Mouse (Mus musculus): ENCODE results near the gene Mgat4d. TPM values are rescaled to one million over a fixed set of nuclear protein-coding genes. Genes with fewer than 3 reads are reported as not detected.

Mgat4d gene
- total RNA-seq, 2 experiments from 2014 or later, result not detected

Other genes with a start within 250 kb of the Mgat4d start
- 1.4 and 4.2 TPM in 2 replicates for gene Tbc1d9, start 183.1 kb upstream of the Mgat4d start, total RNA-seq (2015; ENCODE audit: low replicate concordance)
- 3.1 and 8.3 TPM in 2 replicates for gene Tbc1d9, start 183.1 kb upstream of the Mgat4d start, total RNA-seq (2017; ENCODE audit: low replicate concordance)
- gene Gm10645, start 182.3 kb upstream of the Mgat4d start, total RNA-seq (2015; ENCODE audit: low replicate concordance), result not detected in 2 replicates
- not detected in 2 replicates for gene Gm10645, start 182.3 kb upstream of the Mgat4d start, total RNA-seq (2017; ENCODE audit: low replicate concordance)
- not detected in 2 replicates for gene Ucp1, start 58.1 kb upstream of the Mgat4d start, total RNA-seq (2015; ENCODE audit: low replicate concordance)
- not detected in 2 replicates for gene Ucp1, start 58.1 kb upstream of the Mgat4d start, total RNA-seq (2017; ENCODE audit: low replicate concordance)
- gene Elmod2, start 16.0 kb upstream of the Mgat4d start, total RNA-seq (2015; ENCODE audit: low replicate concordance), result 13.0 and 17.6 TPM in 2 replicates
- 17.3 and 22.1 TPM in 2 replicates for gene Elmod2, start 16.0 kb upstream of the Mgat4d start, total RNA-seq (2017; ENCODE audit: low replicate concordance)
- gene Clgn, start 41.4 kb downstream of the Mgat4d start, total RNA-seq (2015; ENCODE audit: low replicate concordance), result 5.8 and 8.0 TPM in 2 replicates
- 4.9 and 10.9 TPM in 2 replicates for gene Clgn, start 41.4 kb downstream of the Mgat4d start, total RNA-seq (2017; ENCODE audit: low replicate concordance)
- gene Scoc, start 109.9 kb downstream of the Mgat4d start, total RNA-seq (2015; ENCODE audit: low replicate concordance), result 136 and 184 TPM in 2 replicates
- gene Scoc, start 109.9 kb downstream of the Mgat4d start, total RNA-seq (2017; ENCODE audit: low replicate concordance), result 126 and 141 TPM in 2 replicates
- gene Olfr370, start 187.3 kb downstream of the Mgat4d start, total RNA-seq (2015; ENCODE audit: low replicate concordance), result not detected in 2 replicates
- not detected in 2 replicates for gene Olfr370, start 187.3 kb downstream of the Mgat4d start, total RNA-seq (2017; ENCODE audit: low replicate concordance)
- gene Ndufb7, start 218.2 kb downstream of the Mgat4d start, total RNA-seq (2015; ENCODE audit: low replicate concordance), result 90.1 and 119 TPM in 2 replicates
- gene Ndufb7, start 218.2 kb downstream of the Mgat4d start, total RNA-seq (2017; ENCODE audit: low replicate concordance), result 75.9 and 125 TPM in 2 replicates

Measured in erythroid progenitor cell, adult 5-6 weeks (primary cell).